Mouse (Mus musculus) monocyte, adult 2 months (primary cell): Measurements from ENCODE around the gene Rpl36al.
"Not testable (repeated sequence)": the region's sequence is repeated elsewhere in the genome, so short reads cannot be mapped to it uniquely, and the experiment has no call there.

Experiments
- DNase-seq, 2 experiments: peaks; one replicate each; pipeline ENCODE4 v3.0.0; 2022; ENCODE audit warnings: low spot score in 2 of 2, low read depth in 1 of 2

Gene Rpl36al

DNA sequence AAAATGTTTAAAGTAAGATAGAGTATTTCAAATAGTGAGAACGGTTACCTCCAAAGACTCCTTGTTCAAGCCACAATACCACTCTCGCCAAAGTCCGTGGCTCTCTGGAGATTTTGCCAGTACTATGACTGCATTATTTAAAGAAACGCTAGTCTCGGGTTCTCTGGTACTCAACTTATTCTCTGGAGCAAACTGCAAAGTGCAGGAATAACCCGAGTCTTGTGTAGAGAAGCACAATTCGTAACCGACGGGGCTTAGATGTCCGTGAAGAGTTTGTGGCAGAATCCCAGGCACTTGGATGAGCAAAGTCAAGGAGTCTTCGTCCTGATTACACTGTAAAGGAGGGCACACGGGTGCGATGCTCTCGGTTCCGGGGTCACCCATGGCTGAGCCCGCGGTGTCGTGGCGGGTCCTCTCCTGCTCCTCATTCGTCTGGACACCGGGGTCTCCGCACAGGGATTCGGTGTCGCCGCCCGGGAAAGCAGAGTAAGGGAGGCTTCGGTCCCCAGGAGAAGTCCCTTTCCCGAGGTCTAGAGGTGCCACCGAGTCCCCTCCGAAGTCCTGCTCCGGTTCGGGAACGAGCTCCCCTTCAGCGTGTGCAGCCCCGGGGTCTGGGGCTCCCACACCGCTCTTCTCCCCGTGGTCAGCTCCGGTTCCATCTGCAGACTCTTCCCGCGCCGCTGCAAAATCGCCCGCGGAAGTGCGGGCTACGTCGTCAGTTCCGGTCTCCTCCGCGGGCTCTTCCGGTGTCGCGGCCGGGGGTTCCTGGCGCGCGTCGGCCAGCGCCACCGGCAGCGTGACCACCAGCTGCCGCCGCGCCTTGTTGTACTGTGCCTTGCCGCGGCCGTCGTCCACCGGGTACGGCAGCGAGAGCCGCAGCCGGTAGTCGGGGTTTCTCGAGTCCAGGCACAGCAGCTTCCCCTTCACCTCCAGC, 12.8 kb upstream of the Rpl36al start, which contains the start of gene Gm49383:
TSS of gene Gm49383 (minus strand) at position 661 of the 934 bp plus-strand sequence.
- peak in 1 of 2 experiments; percentile 34 for DNase-seq

DNA sequence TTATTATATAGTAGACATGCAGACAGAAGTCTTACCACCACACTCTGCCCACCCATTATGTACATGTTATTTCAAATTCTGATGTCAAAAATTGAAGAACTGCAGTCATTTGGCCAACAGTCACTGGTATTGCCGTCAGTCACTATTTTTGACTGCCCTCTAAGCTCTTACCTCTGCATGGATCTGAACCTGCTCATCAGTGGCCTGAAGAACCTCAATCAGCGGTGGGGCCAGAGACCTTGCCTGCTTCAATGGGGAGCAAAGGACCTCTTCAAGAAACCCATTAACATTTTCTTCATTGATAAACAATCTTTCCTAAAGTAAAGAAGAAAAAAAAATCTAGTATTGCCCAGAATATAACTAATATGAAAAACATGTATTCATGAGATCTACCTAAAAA, 8.8 kb upstream of the Rpl36al start:
- DNase-seq, result no peak

DNA sequence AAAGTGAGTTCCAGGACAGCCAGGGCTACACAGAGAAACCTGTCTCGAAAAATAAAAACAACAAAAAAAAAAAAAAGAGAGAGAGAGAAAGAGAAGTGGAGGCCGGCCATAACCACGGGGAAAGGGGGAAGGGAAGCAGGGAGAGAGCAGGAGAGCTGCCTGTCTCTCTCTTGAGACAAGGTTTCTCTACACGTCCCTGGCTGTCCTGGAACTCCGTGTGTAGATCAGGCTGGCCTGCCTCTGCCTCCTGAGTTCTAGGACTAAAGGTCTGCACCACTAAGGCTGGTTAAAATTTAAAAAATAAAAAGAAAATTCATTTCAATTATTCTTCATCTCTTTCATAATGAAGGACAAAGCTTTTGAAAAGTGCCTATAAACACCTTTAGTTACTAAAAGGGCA, 7.5 kb upstream of the Rpl36al start:
- DNase-seq, result no peak

DNA sequence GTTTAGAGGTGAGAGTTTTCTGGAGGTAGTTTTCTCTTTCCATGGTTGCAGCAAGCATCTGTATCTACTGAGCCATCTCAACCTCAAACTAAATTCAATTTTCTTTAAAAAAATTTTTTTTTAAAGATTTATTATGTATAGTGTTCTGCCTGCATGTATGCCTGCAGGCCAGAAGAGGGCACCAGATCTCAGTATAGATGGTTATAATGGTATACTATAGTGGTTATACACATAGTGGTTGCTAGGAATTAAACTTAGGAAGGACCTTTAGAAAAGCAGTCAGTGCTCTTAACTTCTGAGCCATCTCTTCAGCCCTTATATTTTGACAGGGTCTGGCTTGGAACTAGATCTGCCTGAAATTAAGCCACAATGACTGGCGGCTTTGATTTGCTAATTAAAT, 6.6 kb upstream of the Rpl36al start:
- DNase-seq, result no peak

DNA sequence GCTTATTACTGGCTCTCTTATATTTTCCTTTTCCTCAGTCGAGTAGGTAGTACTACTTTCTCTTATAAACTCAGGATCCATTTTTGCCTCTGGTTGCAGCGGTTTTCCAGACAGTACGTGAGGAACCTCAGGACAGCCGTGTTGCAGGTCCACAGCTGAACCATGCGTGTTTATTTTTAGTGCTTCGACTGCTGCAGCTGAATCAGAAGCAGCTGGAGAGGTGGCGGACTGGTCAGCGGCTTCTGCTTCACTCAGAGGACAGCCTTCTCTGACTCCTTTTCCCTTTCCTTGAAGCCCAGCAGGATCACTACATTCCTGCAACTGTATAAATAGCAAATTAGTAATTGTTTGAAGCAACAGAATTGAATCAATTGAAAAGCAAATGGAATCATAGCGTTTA, 6.2 kb upstream of the Rpl36al start:
- DNase-seq, result no peak

DNA sequence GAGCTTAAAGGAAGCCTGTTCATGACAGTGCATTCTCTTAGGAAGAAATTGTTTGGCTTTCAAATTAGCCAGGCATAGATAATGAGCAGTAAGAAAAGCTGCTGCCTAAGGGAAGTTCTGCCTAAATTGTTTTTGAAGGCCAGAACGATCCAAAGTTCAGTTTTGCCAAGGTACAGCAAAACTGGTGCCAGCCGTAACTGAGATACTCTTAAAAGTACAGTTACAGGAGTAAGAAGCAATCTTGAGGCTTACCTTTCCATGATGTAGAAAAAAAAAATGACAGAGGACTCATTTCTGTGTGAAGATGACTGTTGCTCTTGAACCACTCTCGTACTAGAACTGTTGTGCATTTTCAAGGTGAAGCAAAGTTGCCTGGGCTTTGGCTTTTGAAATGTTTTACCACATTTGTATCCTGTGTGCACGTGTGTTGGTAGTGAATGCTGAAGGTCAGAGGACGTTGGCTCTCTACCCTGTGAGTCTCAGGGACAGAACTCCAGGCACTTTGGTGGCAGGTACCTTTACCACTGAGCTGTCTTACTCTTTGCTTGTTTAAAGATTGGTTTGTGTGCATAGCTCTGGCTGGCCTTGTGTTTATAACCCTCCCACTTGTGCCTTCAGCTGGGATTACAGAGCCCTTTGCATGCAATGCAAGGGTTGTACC, 3.1 kb upstream of the Rpl36al start:
- no peak for DNase-seq

DNA sequence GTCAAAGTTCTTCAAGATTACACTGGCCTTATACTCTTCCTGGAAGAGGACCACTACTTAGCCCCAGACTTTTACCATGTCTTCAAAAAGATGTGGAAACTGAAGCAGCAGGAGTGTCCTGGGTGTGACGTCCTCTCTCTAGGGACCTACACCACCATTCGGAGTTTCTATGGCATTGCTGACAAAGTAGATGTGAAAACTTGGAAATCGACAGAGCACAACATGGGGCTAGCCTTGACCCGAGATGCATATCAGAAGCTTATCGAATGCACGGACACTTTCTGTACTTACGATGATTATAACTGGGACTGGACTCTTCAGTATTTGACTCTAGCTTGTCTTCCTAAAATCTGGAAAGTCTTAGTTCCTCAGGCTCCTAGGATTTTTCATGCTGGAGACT, 1.5 kb upstream of the Rpl36al start:
- DNase-seq, result no peak

DNA sequence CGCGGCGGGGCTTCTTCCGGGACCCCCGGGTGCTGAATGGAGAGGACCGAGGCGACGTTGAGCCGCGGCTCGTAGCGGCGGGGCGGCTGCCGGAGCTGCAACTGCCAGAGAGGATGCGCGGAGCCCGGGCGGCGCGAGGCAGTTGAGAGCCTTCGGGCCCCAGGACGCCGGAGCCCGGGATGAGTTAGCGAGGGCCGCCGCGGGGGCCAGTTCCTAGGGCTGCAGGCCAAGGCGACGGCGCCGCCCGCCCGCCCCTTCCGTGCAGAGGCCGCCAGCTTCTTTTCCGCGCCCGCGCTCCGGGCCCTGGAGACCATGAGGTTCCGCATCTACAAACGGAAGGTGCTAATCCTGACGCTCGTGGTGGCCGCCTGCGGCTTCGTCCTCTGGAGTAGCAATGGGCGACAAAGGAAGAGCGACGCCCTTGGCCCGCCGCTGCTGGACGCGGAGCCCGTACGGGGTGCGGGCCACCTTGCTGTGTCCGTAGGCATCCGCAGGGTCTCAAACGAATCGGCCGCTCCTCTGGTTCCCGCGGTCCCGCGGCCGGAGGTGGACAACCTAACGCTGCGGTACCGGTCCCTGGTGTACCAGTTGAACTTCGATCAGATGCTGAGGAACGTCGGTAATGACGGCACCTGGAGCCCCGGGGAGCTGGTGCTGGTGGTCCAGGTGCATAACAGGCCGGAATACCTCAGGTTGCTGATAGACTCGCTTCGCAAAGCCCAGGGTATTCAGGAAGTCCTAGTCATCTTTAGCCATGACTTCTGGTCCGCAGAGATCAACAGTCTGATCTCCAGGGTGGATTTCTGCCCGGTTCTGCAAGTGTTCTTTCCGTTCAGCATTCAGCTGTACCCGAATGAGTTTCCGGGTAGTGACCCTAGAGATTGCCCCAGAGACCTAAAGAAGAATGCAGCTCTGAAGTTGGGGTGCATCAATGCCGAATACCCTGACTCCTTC, 736 bp upstream of the Rpl36al start:
- DNase-seq, result peak in 1 of 2 experiments; percentile 40

DNA sequence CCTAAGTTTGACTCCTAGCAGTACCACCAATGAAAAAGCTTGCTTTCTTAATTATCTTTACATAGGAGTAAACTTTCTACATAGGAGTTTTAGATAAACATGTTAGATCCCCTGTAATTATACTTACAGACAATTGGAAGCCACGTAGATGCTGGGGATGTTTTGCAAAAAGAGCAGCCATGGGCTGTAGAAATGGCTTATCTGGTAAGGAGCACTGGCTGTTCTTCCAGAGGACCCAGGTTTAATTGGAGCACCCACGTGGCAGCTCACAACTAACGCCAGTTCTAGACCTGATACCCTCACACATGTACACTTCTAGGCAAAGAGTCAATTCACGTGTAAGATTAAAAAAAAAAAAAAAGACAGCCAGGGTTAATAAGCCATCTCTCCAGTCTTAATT, 2.1 kb downstream of the Rpl36al start:
- DNase-seq, result no peak

DNA sequence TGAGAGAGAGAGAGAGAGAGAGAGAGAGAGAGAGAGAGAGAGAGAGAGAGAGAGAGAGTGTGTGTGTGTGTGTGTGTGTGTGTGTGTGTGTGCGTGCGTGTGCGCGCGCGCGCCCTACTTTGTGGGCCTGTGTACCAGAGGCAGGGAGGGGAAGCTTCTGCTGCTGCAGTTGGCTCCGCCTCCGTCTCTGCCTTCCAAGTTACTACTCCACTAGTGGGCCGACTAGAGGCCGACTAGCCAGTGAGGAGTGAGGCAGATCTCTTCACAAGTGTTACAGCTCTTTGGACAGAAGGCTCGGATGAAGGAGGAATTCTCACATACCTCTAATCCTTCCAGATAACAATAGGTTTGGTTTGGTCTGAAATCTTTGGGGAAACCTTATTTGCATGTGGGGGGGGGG, 4.5 kb downstream of the Rpl36al start:
- no peak for DNase-seq

DNA sequence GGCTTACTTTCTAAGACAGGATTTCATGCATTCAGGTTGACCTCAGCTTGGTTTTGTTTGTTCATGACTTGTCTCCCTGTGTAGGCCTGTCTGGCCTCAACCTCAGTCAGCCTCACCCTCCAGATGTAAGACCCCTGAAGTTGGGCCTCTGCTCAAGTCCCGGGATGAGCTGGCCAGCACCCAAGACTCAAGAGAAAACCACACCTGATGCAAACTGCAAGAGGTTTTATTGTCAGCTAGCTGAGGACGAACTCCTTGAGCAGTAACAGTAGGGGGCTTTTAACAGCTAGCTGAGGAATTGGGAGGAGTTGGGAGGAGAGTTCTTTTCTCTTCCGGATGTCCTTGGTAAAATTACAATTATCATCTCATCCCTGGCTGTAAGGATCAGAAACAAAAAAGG, 6.4 kb downstream of the Rpl36al start:
- no peak for DNase-seq

DNA sequence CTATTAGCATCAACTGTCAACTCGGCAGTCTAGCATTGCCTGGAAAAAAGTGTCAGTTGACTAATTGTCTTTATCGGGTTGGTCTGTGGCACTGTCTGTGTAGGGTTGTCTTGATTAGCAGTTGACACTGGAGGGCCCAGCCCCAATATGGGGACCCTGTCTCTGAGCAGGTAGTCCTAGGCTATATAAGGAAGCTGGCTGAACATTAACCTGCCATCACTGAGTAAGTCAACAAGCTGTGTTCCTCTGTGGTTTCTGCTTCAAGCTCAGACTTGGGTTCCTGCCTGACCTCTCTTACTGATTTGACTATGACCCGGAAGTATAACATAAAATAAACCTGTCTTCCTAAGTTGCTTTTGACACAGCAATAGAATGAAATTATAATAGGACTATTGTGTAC, 7.9 kb downstream of the Rpl36al start:
- no peak for DNase-seq

DNA sequence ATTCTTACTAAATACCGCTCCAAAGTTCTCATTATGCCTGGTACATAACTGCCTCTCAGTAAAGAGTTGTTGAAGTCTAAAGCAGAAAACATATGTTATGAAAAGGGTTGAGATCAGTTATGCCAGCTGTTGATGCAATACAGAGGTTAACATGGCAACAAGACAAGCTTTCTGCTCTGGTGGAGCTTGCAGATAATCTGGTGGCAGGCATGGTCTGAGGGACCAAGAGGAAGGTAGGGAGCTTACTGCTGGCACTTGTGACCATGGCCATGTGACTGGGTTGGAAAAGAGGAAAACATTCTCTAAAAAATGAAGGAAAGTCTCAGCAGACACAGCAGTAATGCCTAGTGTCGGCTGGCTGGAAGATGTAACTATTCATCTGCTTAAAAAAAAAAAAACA, 12.6 kb downstream of the Rpl36al start:
- no peak for DNase-seq

DNA sequence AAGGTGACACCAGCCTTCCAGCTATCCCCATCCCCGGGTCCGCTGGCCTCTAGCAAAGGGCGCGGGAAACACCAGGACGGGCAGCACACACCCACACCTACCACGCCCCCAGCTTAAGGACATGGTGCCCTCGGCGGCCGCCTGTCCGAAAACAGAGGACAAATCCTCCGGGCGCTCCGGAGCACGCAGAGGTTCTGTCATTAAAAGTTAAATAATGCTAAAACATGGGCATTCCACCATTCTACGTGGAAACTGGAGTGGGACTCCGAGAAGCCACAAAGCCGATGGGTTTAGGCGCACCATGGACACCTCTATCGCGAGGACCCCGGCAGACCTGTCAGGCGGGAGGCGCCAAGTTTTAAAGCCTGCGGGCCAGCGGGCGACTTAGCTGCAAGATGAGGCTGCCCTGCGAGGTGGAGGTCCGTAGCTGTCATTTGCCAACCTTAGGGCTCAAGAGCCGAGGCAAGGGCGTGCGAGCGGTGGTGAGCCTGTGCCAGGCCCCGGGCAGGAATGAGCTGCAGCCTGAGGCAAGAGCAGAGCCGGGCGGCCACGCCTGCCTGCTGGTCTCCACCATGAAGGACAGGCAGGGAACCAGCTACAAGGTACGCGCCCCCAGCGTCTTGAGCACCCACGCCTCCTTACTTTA, 15.3 kb downstream of the Rpl36al start, which contains the start of gene Lrr1:
TSS of gene Lrr1 (plus strand) at position 354 of the 646 bp plus-strand sequence.
- peak; percentile 71 to 86 for DNase-seq

DNA sequence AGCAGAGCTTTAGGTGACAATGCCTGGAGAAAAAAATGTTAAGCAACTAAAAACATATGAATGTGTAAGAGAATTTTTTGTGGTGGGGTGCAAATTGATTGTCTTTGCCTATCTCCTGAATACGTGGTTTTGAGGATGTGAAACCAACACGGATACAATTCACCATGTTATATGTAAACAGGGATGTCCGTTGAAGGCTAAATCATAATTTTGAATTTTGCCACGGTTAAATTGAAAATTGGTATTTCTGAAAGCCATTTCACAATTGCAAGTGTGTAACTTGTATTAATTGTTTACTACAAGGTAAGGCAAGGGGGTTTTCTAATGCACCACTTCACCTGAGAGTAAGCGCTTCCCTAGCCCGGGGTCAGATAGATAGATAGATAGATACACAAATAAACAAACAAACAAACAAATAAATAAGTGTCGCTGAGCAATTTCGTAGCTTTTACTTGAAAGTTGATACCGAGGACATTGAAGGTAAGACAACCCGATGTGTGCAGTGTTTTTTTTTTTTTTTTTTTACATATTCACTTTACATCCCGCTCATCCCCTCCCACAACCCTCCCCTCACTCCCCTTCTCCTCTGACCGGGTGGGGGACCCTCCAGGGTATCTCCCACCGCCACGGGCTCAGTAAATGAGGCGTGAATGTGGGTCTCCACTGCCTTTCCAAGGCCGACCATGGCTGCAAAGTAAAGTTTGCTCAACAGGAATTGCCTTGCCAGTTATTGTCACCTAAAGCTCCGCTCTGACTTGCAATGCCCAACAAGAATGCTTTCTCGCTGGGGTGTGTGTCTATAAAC, 16.0 kb downstream of the Rpl36al start:
- DNase-seq, result no peak

DNA sequence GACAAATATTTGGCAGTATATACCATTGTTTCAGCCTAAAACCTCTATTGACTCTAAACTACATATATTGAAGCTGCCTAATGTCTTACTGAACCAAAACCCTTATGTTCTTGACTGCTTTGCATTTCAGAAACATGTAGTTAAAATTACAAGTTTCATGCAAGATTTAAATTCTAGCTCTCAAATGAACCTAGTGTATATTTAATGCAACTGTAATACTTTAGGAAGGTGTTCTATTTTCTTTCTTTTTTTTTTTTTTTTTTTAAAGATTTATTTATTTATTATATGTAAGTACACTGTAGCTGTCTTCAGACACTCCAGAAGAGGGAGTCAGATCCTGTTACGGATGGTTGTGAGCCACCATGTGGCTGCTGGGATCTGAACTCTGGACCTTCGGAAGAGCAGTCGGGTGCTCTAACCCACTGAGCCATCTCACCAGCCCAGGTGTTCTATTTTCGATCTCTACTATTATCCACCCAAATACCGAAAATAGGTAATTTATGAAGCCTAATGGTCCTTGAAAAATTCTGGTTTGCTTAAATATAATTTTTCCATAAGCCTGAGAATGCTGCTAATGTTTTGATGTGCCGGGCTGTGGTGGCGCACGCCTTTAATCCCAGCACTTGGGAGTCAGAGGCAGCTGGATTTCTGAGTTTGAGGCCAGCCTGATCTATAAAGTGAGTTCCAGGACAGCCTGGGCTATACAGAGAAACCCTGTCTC, 16.9 kb downstream of the Rpl36al start:
- not testable (repeated sequence) for DNase-seq

DNA sequence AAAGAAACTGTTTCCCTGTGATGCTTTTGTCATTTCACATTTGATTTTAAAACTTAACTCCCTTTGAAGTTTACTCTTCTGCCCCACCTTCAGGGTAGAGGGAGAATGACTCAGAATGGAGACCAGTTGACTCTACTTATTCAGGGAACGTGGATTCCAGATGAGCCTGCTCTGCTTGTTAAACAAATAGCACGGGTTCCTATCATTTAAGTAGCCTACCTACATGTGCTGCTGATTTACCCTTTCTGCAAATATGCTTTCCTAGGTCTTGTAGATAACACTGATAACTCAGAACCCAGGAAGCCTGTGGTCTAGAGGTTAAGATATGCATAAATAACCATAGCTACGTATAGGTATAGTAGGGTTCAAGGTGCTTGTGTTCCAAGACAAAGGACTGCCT, 19.0 kb downstream of the Rpl36al start:
- no peak for DNase-seq

DNA sequence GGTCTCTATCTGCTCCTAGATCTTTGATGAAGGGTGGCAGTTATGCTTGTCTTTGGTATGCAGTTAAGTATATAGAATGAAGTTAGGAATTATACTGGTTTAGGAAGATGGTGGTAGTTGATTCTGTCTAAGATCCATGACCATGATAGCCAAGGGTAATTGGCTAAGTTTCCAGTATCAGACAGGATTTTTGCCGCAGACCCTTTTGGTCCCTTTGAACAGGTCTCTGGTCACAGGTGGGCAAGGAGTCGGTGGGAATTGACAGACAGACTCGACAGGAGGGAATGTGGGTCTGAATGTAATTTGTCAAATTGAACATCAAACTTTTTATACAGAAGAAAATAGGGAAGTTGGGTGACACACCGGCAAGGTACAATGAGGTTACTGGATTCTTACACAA, 20.3 kb downstream of the Rpl36al start:
- DNase-seq, result not testable (repeated sequence)

DNA sequence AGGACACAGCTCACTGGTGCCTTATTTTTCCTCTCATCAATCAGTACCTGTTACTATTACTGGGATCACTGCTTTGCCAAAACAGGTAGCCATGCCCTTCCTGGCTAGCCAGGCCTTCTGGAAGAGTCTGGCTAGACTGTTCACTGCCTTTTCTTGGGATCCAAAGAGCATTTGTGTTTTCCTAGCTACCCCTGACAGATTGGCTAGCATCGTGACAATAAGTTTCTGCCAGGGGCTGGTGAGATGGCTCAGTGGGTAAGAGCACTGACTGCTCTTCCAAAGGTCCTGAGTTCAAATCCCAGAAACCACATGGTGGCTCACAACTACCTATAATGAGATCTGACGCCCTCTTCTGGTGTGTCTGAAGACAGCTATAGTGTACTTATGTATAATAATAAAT, 23.2 kb downstream of the Rpl36al start:
- DNase-seq, result not testable (repeated sequence)
